Mouse (Mus musculus) limb, embryonic 10.5 days (tissue): ENCODE measurements at regions not wholly inside any gene's neighbourhood (a gene's known extent, or its start where the extent isn't known, plus 50 kb on each side); places are given as distances from the start of the nearest gene placed in this dataset.

Experiments used
- DNase-seq: peaks from one replicate; pipeline ENCODE4 v3.0.0-alpha.2; 2017; ENCODE audit warnings: low spot score
- H3K27ac ChIP-seq: fragments of 300-500 bp; sonication (generic); 2 replicates; pipeline ENCODE4 v1.5.1; 2016; ENCODE audit warnings: mild to moderate bottlenecking
- H3K27me3 ChIP-seq: fragments of 300-500 bp; sonication (generic); 2 replicates; pipeline ENCODE4 v1.6.1; 2016; ENCODE audit warnings: low read depth, mild to moderate bottlenecking; ENCODE audit not compliant: poor library complexity, severe bottlenecking
- H3K36me3 ChIP-seq: fragments of 300-500 bp; sonication (generic); 2 replicates; pipeline ENCODE4 v1.6.1; 2016; ENCODE audit warnings: mild to moderate bottlenecking, moderate library complexity
- H3K4me1 ChIP-seq: fragments of 300-500 bp; sonication (generic); 2 replicates; pipeline ENCODE4 v1.6.1; 2016
- H3K4me3 ChIP-seq: fragments of 300-500 bp; sonication (generic); 2 replicates; pipeline ENCODE4 v1.5.1; 2016; ENCODE audit warnings: mild to moderate bottlenecking, moderate library complexity
- H3K9me3 ChIP-seq: fragments of 300-500 bp; sonication (generic); replicated peaks from 2 replicates; pipeline ENCODE4 v1.6.1; 2016; ENCODE audit warnings: mild to moderate bottlenecking
- WGBS: fragments of 180-500 bp; shearing (Covaris S2); methylation state at CpG from one replicate; pipeline ENCODE4 v1.1.7; 2016; 5-methylcytosine and 5-hydroxymethylcytosine counted together

DNA sequence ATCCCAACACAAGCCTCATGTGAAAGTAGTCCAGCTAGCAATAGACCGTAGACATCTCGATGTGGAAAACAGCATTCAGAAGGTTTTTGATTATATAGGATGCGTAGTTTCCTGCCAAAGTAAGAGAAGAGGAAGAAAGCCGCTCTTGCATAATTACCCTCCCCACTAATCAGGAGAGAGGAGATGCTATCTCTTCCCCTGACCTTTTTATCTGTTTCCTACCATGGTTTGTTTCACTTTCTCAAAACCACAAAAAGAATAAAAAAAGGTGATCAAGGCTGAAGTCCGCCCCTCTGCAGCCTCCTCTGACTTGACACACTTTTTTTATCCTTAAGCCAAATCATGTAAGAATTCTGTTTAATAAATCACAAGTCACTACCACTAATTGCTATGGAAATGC lies 480.0 kb downstream of the Adgrl2 start:
- DNase-seq: no peak
- H3K27me3 ChIP-seq: no peaks in the 10 kb centered on the region
- H3K4me3 ChIP-seq: no peak overlapping the region
- no peak overlapping the region for H3K27ac ChIP-seq
- no peaks in the 10 kb centered on the region for H3K4me1 ChIP-seq
- no peaks in the 10 kb centered on the region for H3K9me3 ChIP-seq
- H3K36me3 ChIP-seq: no peaks in the 10 kb centered on the region
- WGBS: 87% methylated on average over 5 of the region's 5 CpGs

DNA sequence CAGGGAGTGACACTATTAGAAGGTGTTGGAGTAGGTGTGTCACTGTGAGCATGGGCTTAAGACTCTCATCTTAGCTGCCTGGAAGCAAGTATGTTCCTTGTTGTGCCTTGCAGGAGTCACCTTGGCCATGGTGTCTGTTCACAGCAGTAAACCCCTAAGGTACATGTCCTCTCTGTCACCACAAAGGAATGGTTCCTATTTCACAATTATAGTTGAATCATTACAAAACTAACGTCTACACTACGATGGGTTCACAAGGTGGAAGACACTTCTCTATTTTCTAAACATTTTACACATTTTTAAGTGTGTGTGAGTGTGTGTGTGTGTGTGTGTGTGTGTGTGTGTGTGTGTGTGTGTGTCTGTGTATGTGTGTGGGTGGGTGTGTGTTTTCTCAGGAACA lies 485.4 kb downstream of the Adgrl2 start:
- 95% methylated on average over 2 of the region's 2 CpGs for WGBS
- no peaks in the 10 kb centered on the region for H3K4me1 ChIP-seq
- H3K9me3 ChIP-seq: no peaks in the 10 kb centered on the region
- DNase-seq: no peak
- H3K27ac ChIP-seq: no peak overlapping the region
- no peaks in the 10 kb centered on the region for H3K36me3 ChIP-seq
- H3K4me3 ChIP-seq: no peak overlapping the region
- no peaks in the 10 kb centered on the region for H3K27me3 ChIP-seq

- Histone ChIP-seq H3K27ac (no peak overlapping the region), H3K4me1 (no peaks in the 10 kb centered on the region)
- WGBS: 78% methylated on average over 1 of the region's 1 CpGs
Observed at GRCm38 (mm10) chr3:148503432-148503831, 486.9 kb downstream of the Adgrl2 start.

DNA sequence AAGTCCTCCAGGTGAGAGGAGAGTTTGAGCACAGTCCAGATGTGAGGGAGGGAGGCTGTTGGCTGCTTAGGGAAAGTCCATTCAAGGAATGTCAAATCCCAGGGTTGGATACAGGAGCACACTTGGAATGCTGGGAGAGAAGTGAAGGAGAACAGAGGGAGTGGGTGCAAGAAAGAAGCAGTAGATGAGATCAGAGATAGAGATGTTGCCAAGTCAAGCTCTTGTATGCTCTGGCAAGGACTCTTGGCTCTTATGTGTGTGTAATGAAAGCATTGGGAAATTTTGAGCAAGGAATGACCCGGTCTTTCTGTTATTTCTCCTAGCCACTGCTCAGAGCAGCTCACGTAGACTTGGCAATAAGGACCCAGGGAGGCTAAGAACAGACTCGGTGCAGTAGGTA lies 488.6 kb downstream of the Adgrl2 start:
- H3K4me1 ChIP-seq: 0 out of 2 replicates have a peak, but pooled peaks cover 3% of the 10 kb centered on the region
- no peaks in the 10 kb centered on the region for H3K36me3 ChIP-seq
- no peak for DNase-seq
- H3K27ac ChIP-seq: no peak overlapping the region
- no peaks in the 10 kb centered on the region for H3K9me3 ChIP-seq
- WGBS: 97% methylated on average over 3 of the region's 3 CpGs
- no peaks in the 10 kb centered on the region for H3K27me3 ChIP-seq
- H3K4me3 ChIP-seq: no peak overlapping the region

More at GRCm38 (mm10) chr3:148503432-148503831, 486.9 kb downstream of the Adgrl2 start:
- Histone ChIP-seq H3K27me3 (no peaks in the 10 kb centered on the region), H3K9me3 (no peaks in the 10 kb centered on the region), H3K36me3 (no peaks in the 10 kb centered on the region), H3K4me3 (no peak overlapping the region)
- no peak for DNase-seq

GRCm38 (mm10) chr3:148496672-148497071 lies 493.7 kb downstream of the Adgrl2 start:
- DNase-seq: no peak
- Histone ChIP-seq H3K4me1 (0 out of 2 replicates have a peak, but pooled peaks cover 3% of the 10 kb centered on the region), H3K27ac (no peak overlapping the region), H3K27me3 (no peaks in the 10 kb centered on the region), H3K36me3 (no peaks in the 10 kb centered on the region), H3K9me3 (no peaks in the 10 kb centered on the region), H3K4me3 (no peak overlapping the region)
- 70% methylated on average over 5 of the region's 5 CpGs for WGBS

DNA sequence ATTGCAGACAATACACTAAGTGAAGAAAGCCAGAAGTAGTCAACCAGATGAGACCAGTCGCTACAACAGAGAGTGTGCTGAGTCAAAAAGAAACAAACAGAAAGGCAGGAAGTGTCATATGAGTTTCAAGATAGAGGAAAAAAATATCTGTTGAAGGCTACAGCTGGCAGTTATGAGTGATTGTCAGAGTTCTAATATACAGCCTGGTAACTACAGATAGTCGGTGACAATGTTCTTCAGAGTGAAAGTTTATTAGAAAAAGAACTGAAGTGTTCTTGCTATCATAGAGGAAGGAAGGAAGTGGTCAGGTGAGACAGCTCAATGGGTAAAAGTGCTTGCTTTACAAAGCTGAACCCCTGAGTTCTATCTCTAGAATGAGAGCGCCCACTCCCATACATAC lies 499.1 kb downstream of the Adgrl2 start:
- H3K27me3 ChIP-seq: no peaks in the 10 kb centered on the region
- WGBS: 92% methylated on average over 3 of the region's 3 CpGs

DNA sequence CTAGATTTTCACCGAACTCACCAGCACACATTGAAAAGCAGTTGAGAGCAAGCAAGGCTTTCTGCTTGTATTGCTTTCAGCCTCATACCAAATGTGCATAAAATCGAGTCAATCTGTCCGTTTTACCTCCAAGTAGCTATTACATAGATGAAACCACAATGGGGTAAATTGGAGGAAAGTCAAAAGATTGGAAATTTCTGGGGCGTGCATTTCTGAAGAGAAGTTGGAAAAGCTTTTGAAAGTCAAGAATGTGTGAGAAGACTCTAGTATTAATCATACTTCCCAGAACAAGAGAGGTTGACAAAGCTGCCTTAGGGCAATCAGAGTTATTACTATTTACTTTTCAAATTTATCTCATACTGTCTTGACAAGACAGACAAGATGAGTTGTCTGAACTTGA lies 501.2 kb downstream of the Adgrl2 start:
- H3K36me3 ChIP-seq: no peaks in the 10 kb centered on the region
- no peaks in the 10 kb centered on the region for H3K27me3 ChIP-seq
- no peaks in the 10 kb centered on the region for H3K9me3 ChIP-seq
- H3K4me1 ChIP-seq: no peaks in the 10 kb centered on the region
- no peak overlapping the region for H3K4me3 ChIP-seq
- H3K27ac ChIP-seq: no peak overlapping the region
- DNase-seq: no peak
- 87% methylated on average over 4 of the region's 4 CpGs for WGBS

More for the DNA sequence above, 499.1 kb downstream of the Adgrl2 start:
- no peaks in the 10 kb centered on the region for H3K36me3 ChIP-seq
- no peaks in the 10 kb centered on the region for H3K9me3 ChIP-seq
- H3K27ac ChIP-seq: no peak overlapping the region
- no peaks in the 10 kb centered on the region for H3K4me1 ChIP-seq
- H3K4me3 ChIP-seq: no peak overlapping the region
- no peak for DNase-seq

DNA sequence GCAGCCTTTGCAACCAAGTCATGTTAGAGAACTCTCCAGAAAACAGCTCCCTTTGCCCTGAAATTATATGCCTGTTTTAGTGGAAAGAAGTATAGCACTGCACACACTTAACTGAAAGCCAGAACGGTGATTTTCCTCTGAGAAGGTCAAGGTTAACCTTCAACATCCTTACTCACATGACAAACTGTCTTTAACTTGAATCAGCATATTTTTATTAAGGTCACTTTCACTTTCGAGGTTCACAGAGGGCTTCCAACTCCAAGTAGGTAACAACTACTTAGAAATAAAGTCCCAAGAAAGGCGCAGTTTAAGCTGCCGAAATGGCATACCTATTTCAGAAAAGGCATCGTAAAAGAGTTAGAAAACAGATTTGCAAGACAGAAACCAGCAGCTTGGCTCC lies 502.4 kb downstream of the Adgrl2 start:
- H3K4me3 ChIP-seq: no peak overlapping the region
- H3K27ac ChIP-seq: no peak overlapping the region
- H3K36me3 ChIP-seq: no peaks in the 10 kb centered on the region
- DNase-seq: no peak
- 85% methylated on average over 5 of the region's 5 CpGs for WGBS
- no peaks in the 10 kb centered on the region for H3K4me1 ChIP-seq
- no peaks in the 10 kb centered on the region for H3K27me3 ChIP-seq
- H3K9me3 ChIP-seq: no peaks in the 10 kb centered on the region

DNA sequence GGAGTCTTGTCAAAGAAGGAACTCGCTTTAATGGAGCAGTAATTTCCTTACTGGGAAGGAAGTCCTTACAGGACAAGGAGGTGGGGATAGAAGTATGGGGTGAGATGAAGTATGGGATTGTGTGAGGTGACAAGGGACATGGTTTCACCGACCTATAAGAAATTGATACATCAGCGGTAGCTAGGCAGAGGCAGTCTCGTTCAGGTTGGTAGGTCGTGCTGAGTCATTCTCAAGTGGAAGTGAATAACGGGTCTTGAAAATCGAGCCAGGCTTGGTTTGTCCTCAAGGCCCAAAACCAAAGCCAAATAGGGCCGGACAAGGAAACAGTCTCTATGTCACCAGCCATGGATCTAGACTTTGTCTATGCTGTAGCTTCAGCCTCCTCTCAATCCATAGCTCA lies 514.5 kb downstream of the Adgrl2 start:
- Histone ChIP-seq H3K27me3 (no peaks in the 10 kb centered on the region), H3K4me1 (peaks cover 15% of the 10 kb centered on the region), H3K9me3 (no peaks in the 10 kb centered on the region), H3K4me3 (no peak overlapping the region), H3K27ac (no peak overlapping the region), H3K36me3 (no peaks in the 10 kb centered on the region)
- WGBS: 87% methylated on average over 8 of the region's 8 CpGs
- no peak for DNase-seq

DNA sequence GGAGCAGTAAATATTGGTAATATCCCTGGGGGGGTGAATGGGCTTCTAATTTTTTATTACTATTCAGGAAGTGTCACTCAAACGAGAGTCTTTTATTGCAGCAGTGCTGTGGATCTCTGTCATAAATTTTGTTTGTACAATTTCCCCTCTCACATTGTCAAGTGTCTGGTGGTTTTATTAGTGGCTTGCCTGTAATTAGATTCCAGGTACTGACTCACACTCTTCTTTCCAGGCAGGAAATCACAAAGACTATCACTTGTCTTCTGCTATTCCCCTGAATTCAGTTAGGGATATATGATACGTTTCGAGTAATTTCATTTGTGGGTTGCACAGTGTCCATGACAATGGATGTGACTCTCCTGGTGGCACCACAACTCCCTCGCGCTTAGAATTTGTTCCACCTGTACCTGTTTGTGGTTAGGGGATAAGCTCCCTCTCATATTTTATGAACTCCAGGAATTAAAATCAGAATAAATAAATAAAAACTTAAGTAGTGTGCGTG lies 517.4 kb downstream of the Adgrl2 start:
- H3K4me3 ChIP-seq: no peak overlapping the region
- 64% methylated on average over 6 of the region's 6 CpGs for WGBS
- DNase-seq: no peak
- H3K9me3 ChIP-seq: no peaks in the 10 kb centered on the region
- no peak overlapping the region for H3K27ac ChIP-seq
- peaks cover 15% of the 10 kb centered on the region for H3K4me1 ChIP-seq
- H3K27me3 ChIP-seq: no peaks in the 10 kb centered on the region
- no peaks in the 10 kb centered on the region for H3K36me3 ChIP-seq

- Histone ChIP-seq H3K36me3 (no peaks in the 10 kb centered on the region), H3K4me3 (no peak overlapping the region), H3K4me1 (no peaks in the 10 kb centered on the region), H3K9me3 (no peaks in the 10 kb centered on the region), H3K27ac (no peak overlapping the region), H3K27me3 (no peaks in the 10 kb centered on the region)
- DNase-seq: no peak
- 87% methylated on average over 3 of the region's 3 CpGs for WGBS
Observed at GRCm38 (mm10) chr3:148465456-148465855, 524.9 kb downstream of the Adgrl2 start.

- WGBS: 93% methylated on average over 10 of the region's 10 CpGs
- DNase-seq: no peak
- no peaks in the 10 kb centered on the region for H3K9me3 ChIP-seq
Observed at GRCm38 (mm10) chr3:148462791-148463190, 527.6 kb downstream of the Adgrl2 start.

DNA sequence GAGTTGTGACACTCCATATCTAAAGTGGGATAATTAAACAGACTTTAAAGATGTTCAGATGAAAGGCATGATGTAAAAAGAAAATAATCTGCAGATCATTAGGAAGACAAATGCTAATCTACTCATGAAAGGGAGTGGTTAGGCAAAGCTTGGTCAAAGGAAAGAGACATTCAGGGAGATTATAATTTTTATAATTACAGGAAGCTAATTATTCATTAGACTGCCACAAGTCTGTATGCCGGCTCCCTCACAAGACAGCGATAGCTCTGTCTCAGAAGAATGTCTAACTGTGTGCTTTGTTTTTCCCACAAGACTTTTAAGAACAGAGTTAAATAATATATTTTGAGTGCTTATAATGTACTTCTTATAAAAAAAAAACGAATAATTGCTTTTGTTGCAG lies 541.5 kb downstream of the Adgrl2 start:
- Histone ChIP-seq H3K36me3 (no peaks in the 10 kb centered on the region), H3K9me3 (no peaks in the 10 kb centered on the region), H3K27ac (no peak overlapping the region), H3K4me1 (no peaks in the 10 kb centered on the region), H3K27me3 (no peaks in the 10 kb centered on the region), H3K4me3 (no peak overlapping the region)
- no peak for DNase-seq
- 85% methylated on average over 3 of the region's 3 CpGs for WGBS

More at GRCm38 (mm10) chr3:148462791-148463190, 527.6 kb downstream of the Adgrl2 start:
- Histone ChIP-seq H3K27ac (no peak overlapping the region), H3K4me1 (no peaks in the 10 kb centered on the region), H3K4me3 (no peak overlapping the region), H3K27me3 (no peaks in the 10 kb centered on the region), H3K36me3 (no peaks in the 10 kb centered on the region)

DNA sequence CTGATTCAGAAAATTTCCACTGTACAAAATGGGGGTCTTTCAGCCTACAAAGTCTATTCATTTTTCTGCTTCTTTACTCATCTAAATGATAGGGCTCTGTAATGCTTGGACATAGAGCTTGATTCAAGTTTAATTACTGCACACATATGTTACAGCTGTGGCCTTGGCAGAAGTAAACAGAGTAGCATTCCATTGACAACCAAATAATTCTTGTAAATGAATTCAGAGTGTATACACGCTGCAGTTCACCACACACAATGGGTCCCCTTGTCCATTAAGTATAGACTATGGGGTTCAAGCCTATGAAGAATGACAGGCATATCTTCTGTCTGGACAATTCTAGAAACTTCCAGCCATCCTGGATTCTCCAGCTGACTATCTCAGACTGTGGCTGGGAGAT lies 541.9 kb downstream of the Adgrl2 start:
- 72% methylated on average over 1 of the region's 1 CpGs for WGBS
- no peak overlapping the region for H3K4me3 ChIP-seq
- H3K36me3 ChIP-seq: no peaks in the 10 kb centered on the region
- H3K27ac ChIP-seq: no peak overlapping the region
- no peaks in the 10 kb centered on the region for H3K27me3 ChIP-seq
- H3K9me3 ChIP-seq: no peaks in the 10 kb centered on the region
- H3K4me1 ChIP-seq: no peaks in the 10 kb centered on the region
- DNase-seq: no peak
